Mouse (Mus musculus) hindbrain, embryonic 12.5 days (tissue): ENCODE data around the gene Fstl3. TPM values are rescaled to one million over a fixed set of nuclear protein-coding genes. Genes with fewer than 3 reads are reported as not detected.

Source experiments
- ATAC-seq: fragments of 200-750 bp; cut with Nextera tagmentation; 2 replicates; pipeline ENCODE4 v1.8.0; 2017; ENCODE audit warnings: moderate TSS enrichment; ENCODE audit not compliant: low FRiP score
- H3K27ac ChIP-seq: fragments of 300-500 bp; sonication (generic); 2 replicates; pipeline ENCODE4 v1.5.1; 2016; ENCODE audit warnings: mild to moderate bottlenecking
- H3K27me3 ChIP-seq: fragments of 300-500 bp; sonication (generic); 2 replicates; pipeline ENCODE4 v1.6.1; 2016; ENCODE audit warnings: mild to moderate bottlenecking
- H3K36me3 ChIP-seq: fragments of 300-500 bp; sonication (generic); 2 replicates; pipeline ENCODE4 v1.6.1; 2016; ENCODE audit warnings: mild to moderate bottlenecking
- H3K4me1 ChIP-seq: fragments of 300-500 bp; sonication (generic); 2 replicates; pipeline ENCODE4 v1.6.1; 2016
- H3K4me2 ChIP-seq: fragments of 300-500 bp; sonication (generic); replicated peaks from 2 replicates; pipeline ENCODE4 v1.6.1; 2016; ENCODE audit warnings: mild to moderate bottlenecking
- H3K4me3 ChIP-seq: fragments of 300-500 bp; sonication (generic); 2 replicates; pipeline ENCODE4 v1.5.1; 2016; ENCODE audit warnings: mild to moderate bottlenecking
- H3K9ac ChIP-seq: fragments of 300-500 bp; sonication (generic); 2 replicates; pipeline ENCODE4 v1.6.1; 2016; ENCODE audit warnings: mild to moderate bottlenecking, moderate library complexity
- H3K9me3 ChIP-seq: fragments of 300-500 bp; sonication (generic); replicated peaks from 2 replicates; pipeline ENCODE4 v1.6.1; 2016; ENCODE audit warnings: mild to moderate bottlenecking
- WGBS: fragments of 180-500 bp; shearing (Covaris S2); methylation state at CpG from one replicate; pipeline ENCODE4 v1.1.7; 2016; 5-methylcytosine and 5-hydroxymethylcytosine counted together
- polyA plus RNA-seq: library from polyadenylated mRNA; unstranded; fragments of >200 nt; fragmentation: Nextera tagmentation; extraction: Ambion mirVana; gene quantifications from 2 replicates; pipeline ENCODE4 v1.2.1, GENCODE M21; 2016

The Fstl3 gene
- polyA plus RNA-seq = 2.3 and 2.7 TPM in 2 replicates

DNA sequence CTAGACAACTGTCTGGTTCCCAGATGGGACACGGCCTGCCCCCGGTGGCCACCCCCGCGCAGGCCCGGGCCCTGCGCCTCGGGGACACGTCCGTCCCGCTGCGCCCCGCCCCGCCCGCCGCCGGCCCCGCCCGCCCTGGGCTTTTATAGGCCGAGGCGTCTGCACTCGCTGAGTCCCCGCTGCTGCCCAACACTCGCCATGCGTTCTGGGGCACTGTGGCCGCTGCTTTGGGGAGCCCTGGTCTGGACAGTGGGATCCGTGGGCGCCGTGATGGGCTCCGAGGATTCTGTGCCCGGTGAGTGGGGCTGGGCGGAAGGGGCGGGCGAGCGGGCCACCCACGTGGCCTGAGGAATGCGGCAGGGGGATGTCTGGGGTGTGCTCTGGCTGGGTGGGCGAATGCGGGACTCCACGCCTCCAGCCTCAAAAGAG is at the start of gene Fstl3:
Gene Fstl3 (plus strand): TSS at position 170 of the 429 bp plus-strand sequence.
- no peak within 1 kb of the TSS for H3K27ac ChIP-seq

DNA sequence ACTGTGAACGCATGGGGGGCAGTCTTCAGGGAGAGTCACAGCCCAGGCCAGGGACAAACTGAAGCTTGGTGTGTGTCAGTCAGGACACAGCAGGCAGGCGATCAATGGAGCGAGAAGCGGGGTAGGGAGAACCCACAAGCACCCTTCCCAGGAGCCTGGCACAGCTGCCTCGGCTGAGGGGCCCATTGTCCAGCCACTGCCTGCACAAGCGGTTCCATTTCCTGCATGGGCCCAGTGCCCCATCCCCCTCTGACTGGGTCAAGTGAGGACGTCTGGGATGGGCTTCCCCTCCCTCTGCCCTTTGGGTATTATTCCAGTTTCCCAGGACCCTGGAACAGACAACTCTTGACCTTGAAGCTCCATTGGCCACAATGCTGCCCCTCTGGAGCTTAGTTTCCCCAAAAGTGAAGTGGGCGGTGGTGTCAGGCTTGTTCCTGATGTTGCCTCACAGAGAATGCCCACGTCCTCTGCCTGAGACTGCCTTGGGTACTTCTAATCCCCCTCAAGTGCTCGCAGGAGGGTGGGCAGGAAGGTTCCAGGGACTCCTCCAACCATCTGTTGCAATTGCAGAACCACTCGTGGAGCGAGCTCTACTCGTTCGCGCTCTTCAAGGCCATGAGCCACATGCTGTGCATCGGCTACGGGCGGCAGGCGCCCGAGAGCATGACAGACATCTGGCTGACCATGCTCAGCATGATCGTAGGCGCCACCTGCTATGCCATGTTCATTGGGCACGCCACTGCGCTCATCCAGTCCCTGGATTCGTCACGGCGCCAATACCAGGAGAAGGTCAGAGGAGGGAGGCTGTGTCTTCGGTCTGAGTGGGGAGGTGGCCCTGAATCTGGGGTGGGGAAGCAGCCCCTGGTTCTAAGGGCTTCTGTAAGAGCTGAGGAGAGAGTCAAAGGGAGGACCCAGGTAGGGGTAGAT is 48.5 kb upstream of the Fstl3 start:
- H3K4me2 ChIP-seq = no peak overlapping the region
- 0 out of 2 replicates have a peak, but pooled peaks have one; percentile 14 for ATAC-seq
- no peaks in the 10 kb centered on the region for H3K27me3 ChIP-seq
- 73% methylated on average over 28 of the region's 28 CpGs for WGBS
- H3K4me3 ChIP-seq = no peak overlapping the region
- no peaks in the 10 kb centered on the region; the same call in none of the 2 replicates for H3K4me1 ChIP-seq
- no peaks in the 10 kb centered on the region; the same call in 1 of the 2 replicates for H3K36me3 ChIP-seq
- no peak overlapping the region for H3K9ac ChIP-seq
- H3K27ac ChIP-seq = no peak overlapping the region
- 0 out of 2 replicates have a peak, but pooled peaks cover 4% of the 10 kb centered on the region for H3K9me3 ChIP-seq

More for the DNA sequence above, at the start of gene Fstl3:
- H3K4me2 ChIP-seq = peak within 1 kb of the TSS; percentile 54
- H3K27me3 ChIP-seq = peaks cover 61% of the 10 kb centered on the region
- 1% methylated on average over 39 of the region's 39 CpGs for WGBS
- H3K9me3 ChIP-seq = no peaks in the 10 kb centered on the region; the same call in 1 of the 2 replicates
- H3K36me3 ChIP-seq = no peaks in the 10 kb centered on the region
- peaks cover 30% of the 10 kb centered on the region for H3K4me1 ChIP-seq
- ATAC-seq = no peak
- H3K9ac ChIP-seq = peak within 1 kb of the TSS; percentile 58
- peak within 1 kb of the TSS; percentile 29 for H3K4me3 ChIP-seq

DNA sequence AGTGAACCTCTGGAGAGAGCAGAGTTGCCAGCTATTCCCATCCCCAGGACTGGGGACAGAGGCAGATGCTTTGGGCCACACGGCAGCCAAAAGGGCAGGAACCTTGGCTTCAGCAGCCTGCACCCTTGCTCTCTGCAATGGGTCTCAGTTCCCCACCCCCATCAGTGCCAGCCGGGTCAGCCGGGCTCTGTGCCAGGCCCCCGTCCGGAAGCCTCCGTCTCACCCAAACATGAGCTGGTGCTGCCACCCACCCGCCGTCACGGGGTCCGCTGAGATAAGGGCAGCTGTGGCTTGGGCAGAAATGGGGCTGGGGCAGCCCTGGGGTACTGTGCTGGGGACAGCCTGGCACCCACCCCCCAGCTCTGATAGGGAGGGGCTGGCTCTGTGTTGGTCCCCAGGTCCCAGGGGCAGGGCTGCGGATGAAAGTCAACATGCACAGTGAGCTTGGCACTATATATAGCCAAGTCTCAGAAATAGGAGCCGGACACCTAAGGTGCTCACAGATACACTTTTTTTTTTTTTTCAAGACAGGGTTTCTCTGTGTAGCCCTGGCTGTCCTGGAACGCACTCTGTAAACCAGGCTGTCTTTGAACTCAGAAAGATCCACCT is 47.6 kb upstream of the Fstl3 start:
- ATAC-seq = no peak

GRCm38 (mm10) chr10:79732500-79732899 is 44.6 kb upstream of the Fstl3 start:
- Histone ChIP-seq H3K4me3 (no peak overlapping the region), H3K9me3 (0 out of 2 replicates have a peak, but pooled peaks cover 9% of the 10 kb centered on the region), H3K9ac (no peak overlapping the region), H3K4me2 (no peak overlapping the region), H3K36me3 (peaks cover 38% of the 10 kb centered on the region), H3K27ac (no peak overlapping the region), H3K4me1 (peaks cover 5% of the 10 kb centered on the region), H3K27me3 (peaks cover 20% of the 10 kb centered on the region)
- ATAC-seq = no peak
- 100% methylated on average over 1 of the region's 1 CpGs for WGBS

More for the DNA sequence above, 47.6 kb upstream of the Fstl3 start:
- no peaks in the 10 kb centered on the region; the same call in none of the 2 replicates for H3K4me1 ChIP-seq
- 87% methylated on average over 13 of the region's 13 CpGs for WGBS
- no peaks in the 10 kb centered on the region for H3K27me3 ChIP-seq
- H3K9me3 ChIP-seq = 0 out of 2 replicates have a peak, but pooled peaks cover 4% of the 10 kb centered on the region
- no peak overlapping the region for H3K27ac ChIP-seq
- no peak overlapping the region for H3K4me3 ChIP-seq
- H3K36me3 ChIP-seq = peaks cover 8% of the 10 kb centered on the region
- no peak overlapping the region for H3K4me2 ChIP-seq
- no peak overlapping the region for H3K9ac ChIP-seq

DNA sequence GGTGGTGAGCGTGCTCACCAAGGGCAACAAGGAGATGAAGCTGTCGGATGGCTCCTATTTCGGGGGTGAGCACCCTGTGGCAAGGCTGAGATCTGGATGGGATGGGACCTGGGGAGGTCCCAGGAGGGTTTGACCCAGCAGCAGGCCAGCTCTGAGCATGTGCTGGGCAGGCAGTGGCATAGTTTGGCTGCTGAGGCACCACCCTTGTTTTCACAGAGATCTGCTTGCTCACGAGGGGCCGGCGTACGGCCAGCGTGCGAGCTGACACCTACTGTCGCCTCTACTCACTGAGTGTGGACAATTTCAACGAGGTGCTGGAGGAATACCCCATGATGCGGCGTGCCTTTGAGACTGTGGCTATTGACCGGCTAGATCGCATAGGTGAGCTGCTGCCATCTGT is 43.2 kb upstream of the Fstl3 start:
- 97% methylated on average over 15 of the region's 15 CpGs for WGBS
- no peak overlapping the region for H3K4me2 ChIP-seq
- peaks cover 12% of the 10 kb centered on the region for H3K9me3 ChIP-seq
- H3K36me3 ChIP-seq = peaks cover 52% of the 10 kb centered on the region
- no peak overlapping the region for H3K9ac ChIP-seq
- no peak for ATAC-seq
- H3K4me3 ChIP-seq = no peak overlapping the region
- no peak overlapping the region for H3K27ac ChIP-seq
- peaks cover 5% of the 10 kb centered on the region; the same call in 1 of the 2 replicates for H3K4me1 ChIP-seq
- H3K27me3 ChIP-seq = peaks cover 20% of the 10 kb centered on the region

DNA sequence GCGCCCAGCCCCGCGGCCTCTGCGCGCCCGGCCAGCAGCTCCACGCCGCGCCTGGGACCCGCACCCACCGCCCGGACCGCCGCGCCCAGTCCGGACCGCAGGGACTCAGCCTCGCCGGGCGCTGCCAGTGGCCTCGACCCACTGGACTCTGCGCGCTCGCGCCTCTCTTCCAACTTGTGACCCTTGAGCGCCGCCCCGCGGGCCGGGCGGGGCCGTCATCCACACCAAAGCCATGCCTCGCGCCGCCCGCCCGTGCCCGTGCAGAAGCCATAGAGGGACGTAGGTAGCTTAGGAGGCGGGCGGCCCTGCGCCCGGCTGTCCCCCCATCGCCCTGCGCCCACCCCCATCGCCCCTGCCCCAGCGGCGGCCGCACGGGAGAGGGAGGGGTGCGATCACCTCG is 41.7 kb upstream of the Fstl3 start:
- WGBS = 32% methylated on average over 43 of the region's 52 CpGs
- peak overlapping the region; percentile 24 for H3K4me2 ChIP-seq
- peaks cover 28% of the 10 kb centered on the region for H3K9me3 ChIP-seq
- H3K27ac ChIP-seq = no peak overlapping the region
- ATAC-seq = no peak
- H3K9ac ChIP-seq = peak overlapping the region; percentile 8; the same call in 1 of the 2 replicates
- peaks cover 67% of the 10 kb centered on the region for H3K36me3 ChIP-seq
- peaks cover 5% of the 10 kb centered on the region; the same call in 1 of the 2 replicates for H3K4me1 ChIP-seq
- H3K27me3 ChIP-seq = peaks cover 20% of the 10 kb centered on the region
- 0 out of 2 replicates have a peak overlapping the region, but pooled peaks have one; percentile 6 for H3K4me3 ChIP-seq

DNA sequence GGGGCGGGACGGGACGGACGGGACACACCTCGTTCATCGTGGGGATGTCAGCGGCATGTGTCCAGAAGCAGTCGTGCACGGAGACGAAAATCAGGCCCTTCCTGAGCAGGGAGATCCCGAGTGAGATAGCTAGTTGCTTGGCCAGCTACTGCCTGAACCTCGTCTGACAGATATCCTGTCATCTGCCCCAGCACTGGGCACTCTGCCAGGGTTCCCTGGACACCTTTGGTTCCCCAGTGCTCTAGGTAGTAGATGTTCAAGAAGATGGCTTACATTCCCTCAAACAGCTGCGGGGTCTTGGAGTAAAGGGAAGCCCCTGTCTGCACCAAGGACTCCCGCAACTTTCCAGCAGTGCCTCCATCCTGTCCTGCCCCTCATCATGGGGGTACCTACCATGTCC is 40.4 kb upstream of the Fstl3 start:
- no peak overlapping the region for H3K27ac ChIP-seq
- WGBS = 86% methylated on average over 14 of the region's 14 CpGs
- H3K9ac ChIP-seq = no peak overlapping the region
- peaks cover 20% of the 10 kb centered on the region for H3K27me3 ChIP-seq
- H3K9me3 ChIP-seq = peaks cover 32% of the 10 kb centered on the region
- ATAC-seq = no peak
- peaks cover 5% of the 10 kb centered on the region; the same call in 1 of the 2 replicates for H3K4me1 ChIP-seq
- H3K36me3 ChIP-seq = peaks cover 80% of the 10 kb centered on the region
- H3K4me2 ChIP-seq = no peak overlapping the region
- H3K4me3 ChIP-seq = no peak overlapping the region

DNA sequence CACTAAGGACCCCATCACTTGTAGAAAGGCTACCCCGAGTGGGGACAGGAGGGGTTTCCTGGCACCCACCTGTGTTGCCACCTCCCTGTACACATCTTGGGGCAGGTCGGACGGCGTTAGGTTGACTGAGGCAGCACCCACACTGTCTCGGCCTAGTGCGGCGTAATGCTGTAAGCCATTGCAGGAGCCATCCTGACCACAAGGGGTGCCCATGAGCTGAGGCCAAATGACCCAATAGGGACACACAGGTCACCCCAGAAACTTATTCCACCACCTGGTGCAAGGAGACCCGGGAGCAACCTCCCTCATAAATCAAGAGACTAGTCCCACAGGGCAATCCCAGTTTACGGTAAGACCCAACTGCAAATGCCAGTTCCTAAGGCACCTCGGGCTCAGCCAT is 38.8 kb upstream of the Fstl3 start:
- Histone ChIP-seq H3K4me1 (peaks cover 5% of the 10 kb centered on the region; the same call in 1 of the 2 replicates), H3K36me3 (peaks cover 95% of the 10 kb centered on the region), H3K9ac (no peak overlapping the region), H3K4me2 (no peak overlapping the region), H3K9me3 (peaks cover 31% of the 10 kb centered on the region), H3K4me3 (no peak overlapping the region), H3K27me3 (peaks cover 20% of the 10 kb centered on the region), H3K27ac (no peak overlapping the region)
- WGBS = 80% methylated on average over 10 of the region's 10 CpGs
- ATAC-seq = no peak

- ATAC-seq = no peak
- Histone ChIP-seq H3K4me3 (no peak overlapping the region), H3K4me1 (peaks cover 5% of the 10 kb centered on the region; the same call in 1 of the 2 replicates), H3K9me3 (peaks cover 31% of the 10 kb centered on the region), H3K27ac (no peak overlapping the region), H3K9ac (no peak overlapping the region), H3K27me3 (peaks cover 20% of the 10 kb centered on the region), H3K36me3 (peaks cover 99% of the 10 kb centered on the region), H3K4me2 (no peak overlapping the region)
- WGBS = 96% methylated on average over 28 of the region's 28 CpGs
These were observed 37.8 kb upstream of the Fstl3 start for GRCm38 (mm10) chr10:79739234-79739633.

- no peak overlapping the region for H3K27ac ChIP-seq
- H3K27me3 ChIP-seq = peaks cover 9% of the 10 kb centered on the region
- 61% methylated on average over 11 of the region's 11 CpGs for WGBS
- peaks cover 86% of the 10 kb centered on the region for H3K36me3 ChIP-seq
- no peak overlapping the region for H3K4me3 ChIP-seq
- H3K9me3 ChIP-seq = peaks cover 31% of the 10 kb centered on the region
- H3K4me1 ChIP-seq = peaks cover 7% of the 10 kb centered on the region
- no peak for ATAC-seq
- H3K4me2 ChIP-seq = no peak overlapping the region
- H3K9ac ChIP-seq = no peak overlapping the region
These were observed 36.2 kb upstream of the Fstl3 start for GRCm38 (mm10) chr10:79740863-79741262.

- no peak overlapping the region for H3K4me2 ChIP-seq
- no peaks in the 10 kb centered on the region for H3K27me3 ChIP-seq
- H3K4me3 ChIP-seq = no peak overlapping the region
- peaks cover 63% of the 10 kb centered on the region for H3K36me3 ChIP-seq
- ATAC-seq = no peak
- H3K9me3 ChIP-seq = peaks cover 26% of the 10 kb centered on the region
- H3K9ac ChIP-seq = no peak overlapping the region
- WGBS = 93% methylated on average over 11 of the region's 11 CpGs
- no peak overlapping the region for H3K27ac ChIP-seq
- H3K4me1 ChIP-seq = peaks cover 11% of the 10 kb centered on the region
These were observed 33.9 kb upstream of the Fstl3 start for GRCm38 (mm10) chr10:79743161-79743560.
